Mouse (Mus musculus): Measurements from ENCODE around the gene Grik3.

Gene Grik3

GRCm38 (mm10) chr4:125726241-125726640 lies 235.7 kb downstream of the Grik3 start:
- DNase-seq (ENCODE audit: low spot score in 2 of 2): no peak

- DNase-seq (ENCODE audit: low spot score in 2 of 2): no peak
These were observed 236.5 kb downstream of the Grik3 start for GRCm38 (mm10) chr4:125727030-125727429.

GRCm38 (mm10) chr4:125727626-125728025 lies 237.1 kb downstream of the Grik3 start:
- DNase-seq (ENCODE audit: low spot score in 2 of 2): no peak

GRCm38 (mm10) chr4:125728091-125728863 lies 237.8 kb downstream of the Grik3 start:
- DNase-seq (ENCODE audit: low spot score in 2 of 2): no peak

- no peak for DNase-seq (ENCODE audit: low spot score in 2 of 2)
These were observed 239.1 kb downstream of the Grik3 start for GRCm38 (mm10) chr4:125729305-125730220.

GRCm38 (mm10) chr4:125730751-125731150 lies 240.3 kb downstream of the Grik3 start:
- DNase-seq (ENCODE audit: low spot score in 2 of 2): no peak

- DNase-seq (ENCODE audit: low spot score in 2 of 2): no peak
These were observed 246.3 kb downstream of the Grik3 start for GRCm38 (mm10) chr4:125736783-125737182.

GRCm38 (mm10) chr4:125738825-125739224 lies 248.3 kb downstream of the Grik3 start:
- no peak for DNase-seq (ENCODE audit: low spot score in 2 of 2)

GRCm38 (mm10) chr4:125742162-125742571 lies 251.7 kb downstream of the Grik3 start:
- DNase-seq (ENCODE audit: low spot score in 2 of 2): no peak

GRCm38 (mm10) chr4:125745902-125746301 lies 255.4 kb downstream of the Grik3 start:
- DNase-seq (ENCODE audit: low spot score in 2 of 2): no peak

- no peak for DNase-seq (ENCODE audit: low spot score in 2 of 2)
These were observed 265.9 kb downstream of the Grik3 start for GRCm38 (mm10) chr4:125756393-125756792.

- no peak for DNase-seq (ENCODE audit: low spot score in 2 of 2)
These were observed 269.8 kb downstream of the Grik3 start for GRCm38 (mm10) chr4:125760326-125760725.

GRCm38 (mm10) chr4:125763056-125763455 lies 272.6 kb downstream of the Grik3 start:
- no peak for DNase-seq (ENCODE audit: low spot score in 2 of 2)
